Mouse (Mus musculus) right cerebral cortex, adult 2 months (tissue): Measurements from ENCODE around the gene Gcnt2.
A peak's percentile ranks its signal among the peaks of the same experiment; 100 is the strongest.
"Not testable (repeated sequence)": the region's sequence is repeated elsewhere in the genome, so short reads cannot be mapped to it uniquely, and the experiment has no call there.

Source experiments
- DNase-seq, 2 experiments: peaks; one replicate each; pipeline ENCODE4 v3.0.0; 2021 to 2022; ENCODE audit warnings: low spot score in 2 of 2

Gcnt2 gene

DNA sequence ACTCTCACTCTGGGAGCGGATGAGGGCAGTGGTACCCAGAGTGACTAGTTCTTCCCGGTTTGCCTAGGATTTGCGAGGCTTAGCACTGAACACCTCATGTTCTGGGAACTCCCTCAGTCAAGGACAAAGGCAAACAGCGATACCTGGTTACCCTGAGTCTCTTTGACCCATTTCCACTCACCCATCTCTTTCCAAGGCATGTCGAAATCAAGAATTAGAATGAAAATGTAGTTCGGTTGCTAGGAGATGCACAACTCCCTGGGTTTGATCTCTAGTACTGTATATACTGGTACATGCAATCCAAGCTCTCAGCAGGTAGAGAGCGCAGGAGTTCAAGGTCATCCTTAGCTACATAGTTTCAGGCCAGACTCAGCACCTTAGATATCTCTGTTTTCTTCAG, 47.0 kb downstream of the Gcnt2 start:
- DNase-seq: no peak

DNA sequence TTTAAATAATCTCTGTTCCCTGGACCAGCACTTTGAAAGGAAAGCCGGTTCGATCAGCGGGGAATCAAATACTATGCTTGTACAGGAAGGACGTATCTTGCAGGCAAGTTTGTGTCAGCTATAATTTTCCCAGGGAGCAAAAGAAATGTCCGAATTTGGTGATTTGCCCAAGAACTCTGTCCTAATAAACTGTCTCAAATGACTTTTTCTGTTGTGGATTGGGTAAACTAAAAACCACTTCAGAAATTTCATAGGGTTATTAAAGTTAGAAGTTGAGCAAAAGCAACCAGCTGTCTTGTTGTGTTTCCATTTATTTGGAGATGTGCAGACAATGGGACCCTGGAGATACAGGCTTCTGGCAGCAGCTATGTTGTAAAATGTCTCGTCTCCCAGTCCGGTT, 47.7 kb downstream of the Gcnt2 start:
- DNase-seq: no peak

- DNase-seq: no peak
Measured at GRCm38 (mm10) chr13:40908044-40908443, 48.5 kb downstream of the Gcnt2 start.

GRCm38 (mm10) chr13:40909060-40909459, 49.5 kb downstream of the Gcnt2 start:
- DNase-seq: no peak

DNA sequence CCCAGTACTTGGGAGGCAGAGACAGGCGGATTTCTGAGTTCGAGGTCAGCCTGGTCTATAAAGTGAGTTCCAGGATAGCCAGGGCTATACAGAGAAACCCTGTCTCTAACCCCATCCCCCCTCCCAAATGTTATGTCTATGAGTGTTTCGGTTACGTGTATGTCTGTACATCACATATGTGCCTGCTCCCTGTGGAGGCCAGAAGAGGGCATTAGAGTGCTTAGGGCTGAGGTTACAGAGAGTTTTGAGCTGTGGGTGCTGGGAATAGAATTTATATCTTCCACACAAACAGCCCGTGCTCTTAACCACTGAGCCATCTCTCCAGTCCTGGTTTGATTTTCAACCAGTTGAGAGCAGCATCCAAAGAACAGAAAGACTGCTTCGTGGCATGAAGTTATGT, 50.5 kb downstream of the Gcnt2 start:
- DNase-seq: no peak

- no peak for DNase-seq
Measured at GRCm38 (mm10) chr13:40911951-40912350, 52.4 kb downstream of the Gcnt2 start.

DNA sequence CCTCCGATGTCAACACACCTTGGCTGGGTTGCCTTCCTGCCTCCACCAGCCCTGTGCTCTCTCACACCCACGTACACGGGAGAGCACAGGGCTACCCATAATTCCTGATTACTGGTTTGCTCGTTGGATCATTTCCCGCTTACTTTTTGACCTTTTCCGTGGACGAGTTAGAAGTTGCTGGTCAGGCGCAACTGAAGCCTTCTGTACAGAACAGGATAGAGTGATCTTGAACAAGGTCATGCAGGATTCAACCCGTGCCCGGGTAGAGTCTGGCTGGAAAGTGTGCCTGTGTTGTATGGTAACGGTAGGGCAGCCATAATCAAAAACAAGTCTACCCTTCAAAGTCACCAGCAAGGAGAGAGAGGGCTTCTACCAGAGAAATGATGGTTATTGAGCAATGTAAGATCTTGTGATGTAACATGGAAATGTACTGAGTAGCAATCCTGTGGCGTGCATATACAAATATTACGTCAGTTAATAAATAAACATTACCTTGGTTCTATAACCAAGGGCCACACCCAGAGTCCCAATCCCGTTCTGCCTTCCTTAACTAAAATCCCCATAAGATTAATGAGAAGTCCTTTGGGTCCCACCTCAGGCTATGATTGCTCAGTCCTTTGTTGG, 54.0 kb downstream of the Gcnt2 start:
- DNase-seq: no peak

GRCm38 (mm10) chr13:40914053-40914585, 54.6 kb downstream of the Gcnt2 start:
- DNase-seq: no peak

DNA sequence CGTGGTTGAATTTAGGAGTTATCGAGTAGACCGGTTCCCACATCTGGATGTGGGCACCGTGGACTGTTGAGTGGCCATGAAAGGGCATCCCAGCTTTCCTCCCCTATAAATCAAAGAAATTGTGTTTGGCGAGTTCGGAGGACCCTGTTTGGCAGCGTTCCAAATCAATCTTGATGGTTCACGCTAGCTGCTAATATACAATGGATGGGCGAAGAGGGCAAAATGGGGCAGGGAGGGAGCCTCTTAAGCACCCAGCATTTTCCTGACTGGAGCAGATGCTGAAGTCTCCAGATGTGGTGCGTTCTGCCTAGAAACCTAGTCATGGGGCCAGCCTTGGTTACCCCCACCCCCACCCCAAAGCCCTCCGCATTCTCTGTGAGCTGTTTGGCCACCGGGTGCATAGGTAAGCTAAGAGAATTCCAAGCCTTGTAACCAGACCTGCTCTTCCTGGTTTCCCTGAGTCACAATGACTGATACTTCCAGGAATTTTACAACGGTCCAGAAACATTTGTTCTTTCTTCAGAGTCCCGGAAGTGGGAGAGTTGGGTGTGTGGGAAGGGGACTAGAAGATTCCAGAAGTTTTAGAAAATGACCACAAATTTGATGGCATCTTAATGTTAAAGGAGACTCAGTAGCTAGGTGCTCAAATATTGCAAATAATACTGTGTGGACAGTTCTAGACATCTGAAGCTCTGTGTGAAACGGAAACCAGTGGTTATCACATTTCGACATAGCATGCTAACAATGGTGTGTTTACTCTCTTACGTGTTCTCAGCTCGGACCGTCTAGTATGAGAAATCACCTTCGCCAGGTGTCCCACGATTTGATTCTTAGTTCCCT, 57.0 kb downstream of the Gcnt2 start:
- DNase-seq: no peak

GRCm38 (mm10) chr13:40917161-40918091, 57.9 kb downstream of the Gcnt2 start:
- DNase-seq: peak; percentile 63 to 64

DNA sequence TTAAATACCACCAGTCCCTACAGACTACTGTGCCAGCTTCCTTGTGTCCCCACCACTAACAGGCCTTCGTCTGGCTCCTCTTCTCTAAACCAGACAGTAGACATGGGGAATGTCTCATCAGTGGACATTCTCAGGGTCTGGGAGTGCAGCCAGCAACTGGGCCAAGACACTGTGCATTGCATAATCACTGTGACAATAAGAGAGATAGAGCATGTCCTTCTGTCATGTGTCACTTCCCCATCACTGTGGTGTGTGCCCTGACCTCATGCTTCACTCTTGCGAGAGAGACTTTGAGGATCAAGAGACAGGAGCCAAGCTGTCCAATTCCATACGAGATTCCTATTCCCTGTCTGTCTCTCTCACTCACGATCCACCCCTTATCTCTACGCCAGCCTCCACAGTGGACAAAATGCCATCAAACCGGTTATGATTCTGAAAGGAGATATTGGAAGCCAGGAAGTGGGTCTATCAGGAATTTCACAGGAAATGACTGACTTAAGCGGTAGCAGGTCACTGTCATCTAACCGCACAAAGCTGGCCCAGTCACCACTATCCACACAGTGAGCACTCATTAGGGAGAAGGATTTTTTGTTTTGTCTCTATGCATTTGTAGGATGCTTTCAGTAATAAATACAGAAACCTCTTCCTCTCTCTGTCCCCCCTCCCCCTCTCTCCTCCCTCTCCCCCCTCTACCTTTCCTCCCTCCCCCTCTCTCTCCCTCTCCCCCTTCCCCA, 61.9 kb downstream of the Gcnt2 start:
- DNase-seq: no peak

DNA sequence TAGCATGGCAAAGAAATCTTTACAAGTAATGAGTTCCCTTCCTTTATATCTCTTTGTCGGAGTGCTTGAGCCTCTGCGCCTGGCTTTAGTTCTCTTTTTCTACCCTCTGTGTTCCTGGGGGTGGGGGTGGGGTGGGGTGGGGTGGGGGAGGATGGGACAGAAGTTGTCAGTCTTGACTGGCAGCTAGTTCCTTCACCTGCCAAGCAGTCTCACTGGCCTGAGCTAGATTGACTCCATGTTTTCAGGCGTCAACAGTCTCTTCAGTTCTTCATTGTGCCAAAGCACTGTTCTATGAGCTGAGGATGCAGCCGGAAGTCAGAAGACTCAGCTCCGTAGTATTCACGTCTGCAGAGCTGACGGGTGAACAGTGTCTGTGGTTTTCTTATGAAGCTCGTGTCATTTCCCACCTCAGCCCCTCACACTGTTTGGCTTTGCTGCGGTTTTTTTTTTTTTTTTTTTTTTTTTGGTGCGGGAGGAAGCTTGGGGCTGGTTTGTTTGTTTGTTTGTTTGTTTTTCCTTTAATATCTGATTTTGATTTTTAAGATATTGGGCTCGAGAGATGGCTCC, 62.8 kb downstream of the Gcnt2 start:
- DNase-seq: no peak

GRCm38 (mm10) chr13:40923756-40924315, 64.3 kb downstream of the Gcnt2 start:
- DNase-seq: no peak

- DNase-seq: peak in 1 of 2 experiments; percentile 46
Measured at GRCm38 (mm10) chr13:40928192-40928898, 68.8 kb downstream of the Gcnt2 start.

- DNase-seq: not testable (repeated sequence)
Measured at GRCm38 (mm10) chr13:40931871-40932270, 72.3 kb downstream of the Gcnt2 start.

GRCm38 (mm10) chr13:40932573-40932972, 73.0 kb downstream of the Gcnt2 start:
- DNase-seq: no peak

GRCm38 (mm10) chr13:40934341-40934740, 74.8 kb downstream of the Gcnt2 start:
- no peak for DNase-seq

DNA sequence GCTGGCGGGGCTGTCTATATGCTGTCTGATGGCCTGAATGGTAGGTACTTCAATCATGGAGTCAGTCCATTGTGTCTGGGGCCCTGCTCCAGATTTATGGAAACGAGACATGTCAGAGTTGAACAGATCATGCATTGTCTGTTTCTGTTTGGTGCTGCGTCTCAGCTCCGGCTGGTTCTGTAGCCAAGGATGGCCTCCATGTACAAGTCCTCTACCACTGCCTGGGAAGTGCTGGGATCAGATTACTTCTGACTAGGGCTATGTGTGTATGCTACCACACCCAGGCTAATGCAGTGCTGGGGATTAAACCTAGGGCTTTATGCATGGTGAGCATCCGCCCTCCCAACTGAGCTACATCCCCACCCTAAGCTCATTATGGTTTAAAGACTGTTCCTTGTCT, 78.0 kb downstream of the Gcnt2 start:
- no peak for DNase-seq

DNA sequence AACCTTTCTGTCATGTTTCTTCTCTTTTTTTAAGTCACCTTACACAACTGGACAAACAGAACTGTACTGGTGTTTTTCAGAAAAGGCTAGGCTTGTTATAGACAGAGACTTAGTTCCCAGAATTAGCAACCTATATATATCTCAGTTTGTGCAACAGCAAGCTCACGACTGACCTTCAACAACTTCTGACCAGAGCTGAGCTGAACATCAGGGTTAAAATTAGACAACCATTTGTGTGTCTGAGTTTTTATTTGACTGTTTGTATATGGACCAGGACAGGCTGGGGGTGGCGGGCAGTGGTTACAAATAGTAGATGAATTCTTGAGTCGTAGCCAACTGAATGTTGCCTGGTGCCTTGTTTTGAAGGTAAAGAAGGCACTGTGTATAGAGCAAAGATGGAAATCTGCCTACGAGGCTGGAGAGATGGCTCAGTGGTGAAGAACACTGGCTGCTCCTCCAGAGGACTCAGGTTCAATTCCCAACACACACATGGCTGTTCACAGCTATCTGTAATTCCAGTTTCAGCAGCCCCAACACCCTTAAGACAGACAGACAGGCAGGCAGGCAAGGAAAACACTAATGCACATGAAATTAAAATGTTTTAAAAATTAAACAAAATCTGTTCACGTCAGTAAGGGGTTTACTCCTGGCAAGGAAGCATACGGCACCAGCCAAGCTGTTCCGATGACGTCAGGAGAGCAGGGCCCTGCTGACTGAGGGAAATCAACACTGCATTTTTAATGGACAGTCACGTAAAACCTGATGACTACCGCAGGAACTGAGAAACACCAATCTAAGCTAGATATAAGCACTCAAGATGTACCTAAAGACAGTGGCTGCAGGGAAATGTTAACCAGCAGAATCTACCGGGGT, 79.2 kb downstream of the Gcnt2 start:
- no peak for DNase-seq
